Mouse (Mus musculus) MEL (cell line): Measurements from ENCODE around the gene Hoxc4. TPM values are rescaled to one million over a fixed set of nuclear protein-coding genes. Genes with fewer than 3 reads are reported as not detected.

ENCODE experiments used
- DNase-seq: peaks from one replicate; pipeline ENCODE4 v3.0.0; 2011; ENCODE audit warnings: low read depth, low spot score
- H3K27ac ChIP-seq: 2 replicates; pipeline ENCODE4 v1.5.1; 2012; ENCODE audit warnings: low read depth, mild to moderate bottlenecking, control low read depth, low read length, moderate library complexity; ENCODE audit not compliant: control insufficient read depth
- H3K27me3 ChIP-seq, 2 experiments: fragments of 150-350 bp in 1 of 2; sonication (generic) in 1 of 2; 2 replicates each; pipeline ENCODE4 v1.6.1; 2012; ENCODE audit warnings: low read length in 2 of 2, mild to moderate bottlenecking in 2 of 2, improper control_type of control experiment in 1 of 2, moderate library complexity in 1 of 2; ENCODE audit not compliant: insufficient read depth in 2 of 2, control insufficient read depth in 1 of 2
- H3K36me3 ChIP-seq, 2 experiments: 2 replicates each; pipeline ENCODE4 v1.6.1; 2012 to 2014; ENCODE audit warnings: low read length in 2 of 2, improper control_type of control experiment in 1 of 2, inconsistent platforms in 1 of 2, mild to moderate bottlenecking in 1 of 2; ENCODE audit not compliant: insufficient read depth in 2 of 2, control insufficient read depth in 1 of 2
- H3K4me1 ChIP-seq, 2 experiments: fragments of 150-350 bp in 1 of 2; sonication (generic) in 1 of 2; 2 replicates each; pipeline ENCODE4 v1.6.1; 2012; ENCODE audit warnings: low read length in 2 of 2, improper control_type of control experiment in 1 of 2, mild to moderate bottlenecking in 1 of 2; ENCODE audit not compliant: insufficient read depth in 2 of 2, control insufficient read depth in 1 of 2
- H3K4me3 ChIP-seq, 2 experiments: fragments of 150-350 bp in 1 of 2; sonication (generic) in 1 of 2; 2 replicates each; pipeline ENCODE4 v1.5.1; 2012; ENCODE audit warnings: low read depth in 2 of 2, low read length in 2 of 2, mild to moderate bottlenecking in 2 of 2, moderate library complexity in 2 of 2, control low read depth in 1 of 2, improper control_type of control experiment in 1 of 2; ENCODE audit not compliant: control insufficient read depth in 1 of 2, insufficient read depth in 1 of 2
- H3K79me2 ChIP-seq: 2 replicates; pipeline ENCODE4 v1.6.1; 2012; ENCODE audit warnings: mild to moderate bottlenecking, low read length, moderate library complexity; ENCODE audit not compliant: control insufficient read depth, poor library complexity, insufficient read depth
- H3K9ac ChIP-seq: 2 replicates; pipeline ENCODE4 v1.6.1; 2012; ENCODE audit warnings: low read depth, mild to moderate bottlenecking, control low read depth, low read length, moderate library complexity; ENCODE audit not compliant: control insufficient read depth, poor library complexity, severe bottlenecking
- H3K9me3 ChIP-seq: fragments of 150-350 bp; sonication (generic); replicated peaks from 2 replicates; pipeline ENCODE4 v1.6.1; 2012; ENCODE audit warnings: mild to moderate bottlenecking, low read length, improper control_type of control experiment, moderate library complexity; ENCODE audit not compliant: insufficient read depth
- BHLHE40 ChIP-seq: IDR thresholded peaks from 2 replicates; pipeline ENCODE4 v1.6.1; 2012; ENCODE audit warnings: low read depth, mild to moderate bottlenecking, inconsistent platforms, low read length, improper control_type of control experiment, borderline replicate concordance
- CHD2 ChIP-seq: IDR thresholded peaks from 2 replicates; pipeline ENCODE4 v1.6.1; 2011; ENCODE audit warnings: low read length, improper control_type of control experiment
- CTCF ChIP-seq, 3 experiments: IDR thresholded peaks in 2 of 3; conservative IDR thresholded peaks in 1 of 3; 2 replicates each; pipeline ENCODE4 v1.5.1; 2011 to 2012; ENCODE audit warnings: low read length in 3 of 3, low read depth in 2 of 3, mild to moderate bottlenecking in 2 of 3, improper control_type of control experiment in 1 of 3, inconsistent platforms in 1 of 3, mixed read lengths in 1 of 3, moderate library complexity in 1 of 3; ENCODE audit not compliant: control insufficient read depth in 1 of 3, insufficient read depth in 1 of 3, poor library complexity in 1 of 3, severe bottlenecking in 1 of 3
- EP300 ChIP-seq, 2 experiments: IDR thresholded peaks; 2 replicates each; pipeline ENCODE4 v1.6.1; 2011; ENCODE audit warnings: improper control_type of control experiment in 2 of 2, low read length in 2 of 2, low read depth in 1 of 2, mild to moderate bottlenecking in 1 of 2
- ETS1 ChIP-seq: IDR thresholded peaks from 2 replicates; pipeline ENCODE4 v1.6.1; 2012; ENCODE audit warnings: low read depth, mild to moderate bottlenecking, inconsistent platforms, low read length, improper control_type of control experiment, moderate library complexity
- GABPA ChIP-seq: IDR thresholded peaks from 2 replicates; pipeline ENCODE4 v1.6.1; 2012; ENCODE audit warnings: low read depth, mild to moderate bottlenecking, inconsistent platforms, low read length, improper control_type of control experiment, moderate library complexity
- GATA1 ChIP-seq: IDR thresholded peaks from 2 replicates; pipeline ENCODE4 v1.6.1; 2011; ENCODE audit warnings: low read depth, low read length, improper control_type of control experiment
- HCFC1 ChIP-seq: IDR thresholded peaks from 2 replicates; pipeline ENCODE4 v1.6.1; 2012; ENCODE audit warnings: low read depth, mild to moderate bottlenecking, inconsistent platforms, low read length, improper control_type of control experiment, moderate library complexity
- JUND ChIP-seq: IDR thresholded peaks from 2 replicates; pipeline ENCODE4 v1.6.1; 2011; ENCODE audit warnings: low read depth, mild to moderate bottlenecking, improper control_type of control experiment, low read length
- MAFK ChIP-seq: IDR thresholded peaks from 2 replicates; pipeline ENCODE4 v1.6.1; 2011; ENCODE audit warnings: low read depth, mild to moderate bottlenecking, low read length, improper control_type of control experiment, borderline replicate concordance
- MAX ChIP-seq: IDR thresholded peaks from 2 replicates; pipeline ENCODE4 v1.6.1; 2011; ENCODE audit warnings: low read length, improper control_type of control experiment
- MAZ ChIP-seq: IDR thresholded peaks from 2 replicates; pipeline ENCODE4 v1.6.1; 2012; ENCODE audit warnings: low read depth, mild to moderate bottlenecking, inconsistent platforms, low read length, improper control_type of control experiment
- MEF2A ChIP-seq: IDR thresholded peaks from 2 replicates; pipeline ENCODE4 v1.6.1; 2014; ENCODE audit warnings: low read depth, mild to moderate bottlenecking, inconsistent platforms, low read length, improper control_type of control experiment; ENCODE audit not compliant: poor library complexity, insufficient replicate concordance, severe bottlenecking; ENCODE audit errors: extremely low read depth
- MXI1 ChIP-seq: IDR thresholded peaks from 2 replicates; pipeline ENCODE4 v1.6.1; 2011; ENCODE audit warnings: mild to moderate bottlenecking, low read depth, low read length, improper control_type of control experiment
- NELFE ChIP-seq: IDR thresholded peaks from 2 replicates; pipeline ENCODE4 v1.6.1; 2011; ENCODE audit warnings: low read depth, low read length, improper control_type of control experiment
- POLR2AphosphoS2 ChIP-seq: IDR thresholded peaks from 2 replicates; pipeline ENCODE4 v1.6.1; 2011; ENCODE audit warnings: low read length, improper control_type of control experiment
- POLR2AphosphoS5 ChIP-seq: IDR thresholded peaks from 2 replicates; pipeline ENCODE4 v1.6.1; 2012; ENCODE audit warnings: low read depth, borderline replicate concordance, mild to moderate bottlenecking, inconsistent platforms, low read length, moderate library complexity, mixed read lengths
- RAD21 ChIP-seq: IDR thresholded peaks from 2 replicates; pipeline ENCODE4 v1.6.1; 2011; ENCODE audit warnings: mild to moderate bottlenecking, low read depth, low read length, improper control_type of control experiment
- RCOR1 ChIP-seq: IDR thresholded peaks from 2 replicates; pipeline ENCODE4 v1.6.1; 2012; ENCODE audit warnings: low read depth, mild to moderate bottlenecking, inconsistent platforms, low read length, improper control_type of control experiment
- SIN3A ChIP-seq: IDR thresholded peaks from 2 replicates; pipeline ENCODE4 v1.6.1; 2012; ENCODE audit warnings: low read length, improper control_type of control experiment, inconsistent platforms
- SMC3 ChIP-seq: IDR thresholded peaks from 2 replicates; pipeline ENCODE4 v1.6.1; 2011; ENCODE audit warnings: low read depth, low read length, improper control_type of control experiment
- TAL1 ChIP-seq: IDR thresholded peaks from 2 replicates; pipeline ENCODE4 v1.6.1; 2012; ENCODE audit warnings: mild to moderate bottlenecking, inconsistent platforms, low read length, moderate library complexity, mixed read lengths
- TBP ChIP-seq: IDR thresholded peaks from 2 replicates; pipeline ENCODE4 v1.8.0; 2011; ENCODE audit warnings: low read depth, low read length, improper control_type of control experiment
- USF1 ChIP-seq: IDR thresholded peaks from 2 replicates; pipeline ENCODE4 v1.6.1; 2014; ENCODE audit warnings: low read depth, mild to moderate bottlenecking, inconsistent platforms, low read length, improper control_type of control experiment, moderate library complexity
- USF2 ChIP-seq, 2 experiments: IDR thresholded peaks; 2 replicates each; pipeline ENCODE4 v1.6.1; 2011 to 2012; ENCODE audit warnings: improper control_type of control experiment in 2 of 2, low read length in 2 of 2, borderline replicate concordance in 1 of 2, inconsistent platforms in 1 of 2, low read depth in 1 of 2, mild to moderate bottlenecking in 1 of 2; ENCODE audit not compliant: insufficient read depth in 1 of 2
- ZC3H11A ChIP-seq: IDR thresholded peaks from 2 replicates; pipeline ENCODE4 v1.6.1; 2012; ENCODE audit warnings: low read depth, mild to moderate bottlenecking, inconsistent platforms, low read length, improper control_type of control experiment
- ZKSCAN1 ChIP-seq: IDR thresholded peaks from 2 replicates; pipeline ENCODE4 v1.6.1; 2012; ENCODE audit warnings: low read depth, mild to moderate bottlenecking, inconsistent platforms, low read length, improper control_type of control experiment, moderate library complexity
- ZNF384 ChIP-seq: IDR thresholded peaks from 2 replicates; pipeline ENCODE4 v1.6.1; 2012; ENCODE audit warnings: low read depth, mild to moderate bottlenecking, inconsistent platforms, low read length, improper control_type of control experiment
- polyA plus RNA-seq, 2 experiments: library from polyadenylated mRNA; stranded (reverse) in 1 of 2; unstranded in 1 of 2; fragments of >175 nt in 1 of 2; fragments of >200 nt in 1 of 2; gene quantifications; 2 replicates each; pipeline versions ENCODE4 v1.2.1 to v1.2.4; 2012; ENCODE audit warnings: low replicate concordance in 2 of 2, low read depth in 1 of 2; ENCODE audit not compliant: insufficient read length in 2 of 2, insufficient read depth in 1 of 2, missing spikeins in 1 of 2
- total RNA-seq: library from RNA; depleted of rRNA; stranded (reverse); fragments of 300-350 nt; gene quantifications from 2 replicates; pipeline ENCODE4 v1.2.3, GENCODE M21; 2012

Hoxc4 gene
- total and polyA plus RNA-seq, 3 experiments: 2.6 to 9.4 TPM; not detected in 1

DNA sequence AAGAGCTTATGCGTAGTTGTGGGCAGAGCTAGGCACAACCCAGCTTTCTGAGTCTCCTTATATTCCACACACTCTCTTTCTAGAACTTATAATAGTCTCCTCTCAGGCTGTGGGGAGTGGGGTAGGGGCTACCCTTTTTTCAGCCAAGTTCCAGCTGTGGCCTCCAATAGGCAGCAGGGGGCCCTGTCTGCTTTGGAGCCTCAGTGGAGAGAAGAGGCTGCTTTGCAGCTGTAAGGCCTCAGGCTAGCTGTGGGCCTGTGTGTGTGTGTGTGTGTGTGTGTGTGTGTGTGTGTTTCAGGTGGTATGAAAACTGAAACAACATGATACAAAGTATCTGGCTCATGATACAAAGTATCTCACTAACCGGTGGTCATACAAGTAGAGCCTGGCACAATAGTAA, 58.9 kb downstream of the Hoxc4 start (continued):
- TF ChIP-seq MEF2A (no peak), SIN3A (no peak), TBP (no peak), ETS1 (no peak), EP300 (IDR thresholded peaks at IDR 0.05; ENCODE audit: low read depth in 1 of 2, low read length in 2 of 2) (no peak), CTCF (IDR thresholded peaks at IDR 0.05 in 2 of 3, conservative IDR thresholded peaks at IDR 0.05 in 1 of 3; ENCODE audit: control insufficient read depth in 1 of 3, insufficient read depth in 1 of 3, low read depth in 2 of 3, low read length in 3 of 3, poor library complexity in 1 of 3, severe bottlenecking in 1 of 3) (peak in 2 of 3 experiments; percentile 14 to 39; a peak in 4 of 6 replicates)
- TF ChIP-seq, all 39 proteins: peak for 4

DNA sequence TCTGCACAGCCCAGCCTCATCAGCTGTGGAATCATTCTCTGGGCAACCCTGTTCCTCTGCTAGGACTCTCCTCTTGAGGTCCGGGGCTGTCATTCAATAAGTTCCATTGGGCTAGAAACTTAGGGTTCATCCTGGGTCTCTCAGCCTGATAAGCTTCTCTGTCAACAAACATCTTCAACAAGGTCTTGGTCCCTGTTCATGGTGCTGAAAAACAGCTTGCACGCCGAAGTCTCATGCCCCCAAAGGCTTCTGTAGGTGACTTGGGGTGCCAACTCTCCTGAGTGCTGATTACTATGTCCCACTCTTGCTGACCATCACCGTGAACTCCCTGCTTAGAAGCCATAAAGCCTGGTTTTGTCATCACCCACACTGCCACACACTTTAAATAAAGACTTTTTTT, 63.9 kb downstream of the Hoxc4 start:
- Histone ChIP-seq H3K9ac (no peak overlapping the region), H3K79me2 (no peaks in the 10 kb centered on the region), H3K4me1 (peaks cover 13 to 42% of the 10 kb centered on the region in 2 experiments), H3K9me3 (no peaks in the 10 kb centered on the region), H3K4me3 (no peak overlapping the region), H3K27me3 (no peaks in the 10 kb centered on the region), H3K27ac (no peak overlapping the region), H3K36me3 (peaks cover 0 to 24% of the 10 kb centered on the region in 2 experiments; a peak in 2 of 4 replicates)
- peak; percentile 65 for DNase-seq
- TF ChIP-seq GATA1: peak; percentile 19; the same call in 1 of the 2 replicates
- TF ChIP-seq NELFE: no peak
- no peak for TF ChIP-seq ZNF384
- no peak for TF ChIP-seq MAFK
- peak; percentile 71 for TF ChIP-seq SIN3A
- TF ChIP-seq JUND: no peak
- no peak for TF ChIP-seq SMC3
- TF ChIP-seq POLR2AphosphoS2: no peak
- TF ChIP-seq GABPA: no peak
- TF ChIP-seq MXI1: peak; percentile 29; the same call in 1 of the 2 replicates
- TF ChIP-seq CTCF (IDR thresholded peaks at IDR 0.05 in 2 of 3, conservative IDR thresholded peaks at IDR 0.05 in 1 of 3; ENCODE audit: control insufficient read depth in 1 of 3, insufficient read depth in 1 of 3, low read depth in 2 of 3, low read length in 3 of 3, poor library complexity in 1 of 3, severe bottlenecking in 1 of 3): no peak
- TF ChIP-seq TBP: no peak

DNA sequence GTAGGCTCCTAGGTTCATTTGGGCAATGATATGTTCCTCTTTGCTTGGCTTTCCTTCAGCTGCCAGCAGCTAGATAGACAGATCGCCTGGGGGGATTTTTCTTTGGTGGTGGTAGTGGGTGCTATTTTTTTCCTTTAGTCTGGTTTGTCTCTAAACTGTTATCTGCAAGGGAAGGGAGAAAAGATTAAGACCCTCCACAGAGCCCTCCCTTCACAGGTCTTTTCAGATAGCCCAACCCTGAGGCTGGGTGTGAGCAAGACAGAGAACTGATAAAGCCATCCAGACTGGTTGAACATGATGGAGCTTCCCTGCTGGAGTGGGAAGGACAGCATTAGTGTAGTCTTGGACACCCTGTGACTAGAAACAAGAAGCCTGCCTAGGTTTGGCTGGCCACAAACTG, 64.9 kb downstream of the Hoxc4 start:
- H3K9me3 ChIP-seq: no peaks in the 10 kb centered on the region
- DNase-seq: peak; percentile 39
- H3K9ac ChIP-seq: no peak overlapping the region
- peaks cover 0 to 24% of the 10 kb centered on the region in 2 experiments; a peak in 2 of 4 replicates for H3K36me3 ChIP-seq
- H3K27ac ChIP-seq: no peak overlapping the region
- no peaks in the 10 kb centered on the region for H3K79me2 ChIP-seq
- no peak overlapping the region for H3K4me3 ChIP-seq
- peaks cover 13 to 43% of the 10 kb centered on the region in 2 experiments for H3K4me1 ChIP-seq
- H3K27me3 ChIP-seq: no peaks in the 10 kb centered on the region
- TF ChIP-seq MAX (no peak), GATA1 (peak; percentile 68), CHD2 (no peak), ZNF384 (0 out of 2 replicates have a peak, but pooled peaks have one; percentile 27), MAFK (no peak), MAZ (no peak), ZKSCAN1 (no peak), MEF2A (no peak), RCOR1 (peak; percentile 51; the same call in 1 of the 2 replicates), POLR2AphosphoS5 (no peak), USF2 (IDR thresholded peaks at IDR 0.05; ENCODE audit: borderline replicate concordance in 1 of 2, insufficient read depth in 1 of 2, low read depth in 1 of 2, low read length in 2 of 2) (no peak), TBP (no peak), NELFE (no peak), SMC3 (no peak), HCFC1 (no peak), TAL1 (no peak), USF1 (no peak), EP300 (IDR thresholded peaks at IDR 0.05; ENCODE audit: low read depth in 1 of 2, low read length in 2 of 2) (peak; percentile 63 to 66; a peak in 3 of 4 replicates), BHLHE40 (no peak), RAD21 (no peak), ZC3H11A (no peak)
